Mouse (Mus musculus): Measurements from ENCODE around the gene Rin2. TPM values are rescaled to one million over a fixed set of nuclear protein-coding genes. Genes with fewer than 3 reads are reported as not detected.

The Rin2 gene
- total and polyA plus RNA-seq, 3 experiments: 0.05 to 0.10 (median 0.08) TPM

DNA sequence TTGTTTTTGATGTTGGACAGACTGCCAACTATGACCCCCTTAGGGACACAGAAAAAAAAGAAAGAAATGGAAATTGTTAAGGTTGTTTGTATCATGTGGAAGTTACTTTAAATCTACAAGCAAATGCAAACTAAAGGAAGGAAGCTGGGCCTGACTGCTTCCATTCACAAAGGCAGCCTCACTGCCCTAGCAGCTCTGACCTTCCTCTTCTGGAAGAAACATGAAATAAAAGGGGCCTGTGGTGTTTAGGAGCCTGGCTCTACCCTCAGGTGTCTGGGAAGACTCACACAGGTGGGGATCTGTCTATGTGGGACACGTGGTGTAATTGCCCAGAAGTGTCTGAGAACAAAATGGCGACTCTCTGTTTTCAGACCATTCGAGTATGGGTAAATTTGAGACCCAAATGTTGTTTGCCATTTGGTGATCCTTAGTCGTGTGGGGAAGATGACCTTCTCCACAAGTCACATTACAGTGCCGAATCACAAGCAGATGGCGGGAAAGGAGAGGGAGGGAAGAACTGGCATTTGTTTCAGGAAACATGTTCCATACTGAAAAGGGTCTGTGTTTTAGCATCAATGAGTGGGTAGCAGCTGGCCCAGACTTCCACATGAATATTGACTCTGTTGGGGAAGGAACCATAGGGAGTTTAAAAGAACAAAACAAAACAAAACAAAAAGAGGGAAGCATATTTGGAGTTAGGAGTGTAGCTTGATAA, 213.9 kb downstream of the Rin2 start:
- Histone ChIP-seq H3K9ac (ENCODE audit: insufficient read depth, low read depth) (no peak overlapping the region), H3K4me3 (replicated peaks in 1 of 3; ENCODE audit: low read depth in 2 of 3, low read length in 2 of 3, poor library complexity in 1 of 3) (no peak overlapping the region), H3K79me2 (replicated peaks; ENCODE audit: control insufficient read depth, extremely low read depth, insufficient read depth, poor library complexity, severe bottlenecking) (no peaks in the 10 kb centered on the region), H3K9me3 (replicated peaks; ENCODE audit: low read length) (no peaks in the 10 kb centered on the region), H3K36me3 (replicated peaks in 1 of 2; ENCODE audit: control insufficient read depth in 1 of 2, insufficient read depth in 1 of 2, low read length in 1 of 2) (no peaks in the 10 kb centered on the region), H3K27ac (ENCODE audit: insufficient read depth, low read depth) (peak overlapping the region; percentile 8; the same call in 1 of the 2 replicates), H3K4me2 (ENCODE audit: insufficient read depth, low read depth, poor library complexity, severe bottlenecking) (no peak overlapping the region), H3K4me1 (ENCODE audit: control insufficient read depth in 1 of 2, insufficient read depth in 2 of 2) (peaks cover 10 to 29% of the 10 kb centered on the region in 2 experiments; a peak in 3 of 4 replicates), H3K27me3 (replicated peaks) (no peaks in the 10 kb centered on the region)
- dilution Hi-C loops (cut with MboI; ENCODE audit: extremely low pct_ligation_motif_present, extremely low pct_unique_long_range_greater_than_20kb, low sequenced_read_pairs) (no loop called here), in situ Hi-C loops (cut with MboI; ENCODE audit: low pct_ligation_motif_present, low pct_unique_long_range_greater_than_20kb, low sequenced_read_pairs) (no loop called here)
- TF ChIP-seq KAT2A (IDR thresholded peaks at IDR 0.05; ENCODE audit: insufficient replicate concordance, low read length) (no peak), ETS1 (conservative IDR thresholded peaks at IDR 0.05; ENCODE audit: low read depth, low read length) (no peak), CHD1 (IDR thresholded peaks at IDR 0.05; ENCODE audit: low read depth, low read length) (no peak), TBP (conservative IDR thresholded peaks at IDR 0.05; ENCODE audit: low read depth, low read length) (no peak), RAD21 (IDR thresholded peaks at IDR 0.05; ENCODE audit: low read depth, low read length) (no peak), JUND (conservative IDR thresholded peaks at IDR 0.05; ENCODE audit: low read depth, low read length) (no peak), ZKSCAN1 (IDR thresholded peaks at IDR 0.05; ENCODE audit: borderline replicate concordance, low read depth, low read length) (no peak), MAZ (IDR thresholded peaks at IDR 0.05; ENCODE audit: low read depth, low read length) (no peak), BHLHE40 (IDR thresholded peaks at IDR 0.05; ENCODE audit: low read depth, low read length) (no peak), JUN (IDR thresholded peaks at IDR 0.05; ENCODE audit: insufficient read depth, low read depth, low read length) (no peak), MXI1 (IDR thresholded peaks at IDR 0.05; ENCODE audit: low read depth, low read length) (no peak), ELF1 (IDR thresholded peaks at IDR 0.05; ENCODE audit: low read depth, low read length) (no peak), GABPA (IDR thresholded peaks at IDR 0.05; ENCODE audit: insufficient replicate concordance, low read depth, low read length) (no peak), NELFE (IDR thresholded peaks at IDR 0.05; ENCODE audit: low read depth, low read length) (no peak), HCFC1 (IDR thresholded peaks at IDR 0.05; ENCODE audit: low read depth, low read length) (no peak), CTCF (conservative IDR thresholded peaks at IDR 0.05 in 1 of 2, IDR thresholded peaks at IDR 0.05 in 1 of 2; ENCODE audit: low read depth in 2 of 2, low read length in 2 of 2) (no peak)
- no peak for DNase-seq (ENCODE audit: extremely low read depth)

DNA sequence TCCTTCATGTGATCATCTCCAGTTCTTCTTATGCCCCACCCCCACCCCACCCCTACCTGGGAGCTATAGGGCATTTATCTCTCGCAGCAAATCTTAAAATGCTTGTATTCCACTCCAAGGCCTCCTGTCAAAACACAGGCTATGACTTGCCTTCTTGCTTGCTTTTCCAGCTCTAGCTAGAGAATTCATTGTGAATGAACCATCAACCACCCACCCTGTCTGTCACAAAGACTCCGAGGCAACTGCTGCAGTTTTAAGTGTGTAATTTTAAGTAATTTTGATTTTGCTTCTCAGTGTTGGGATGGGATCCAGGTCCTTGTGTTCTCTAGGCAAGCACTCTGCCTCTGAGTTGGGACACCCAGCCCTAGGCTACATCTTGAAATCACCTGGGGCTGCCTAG, 215.6 kb downstream of the Rin2 start:
- Histone ChIP-seq H3K4me2 (ENCODE audit: insufficient read depth, low read depth, poor library complexity, severe bottlenecking) (no peak overlapping the region), H3K4me1 (ENCODE audit: control insufficient read depth in 1 of 2, insufficient read depth in 2 of 2) (peaks cover 10 to 29% of the 10 kb centered on the region in 2 experiments; a peak in 3 of 4 replicates), H3K9ac (ENCODE audit: insufficient read depth, low read depth) (no peak overlapping the region), H3K27me3 (replicated peaks) (no peaks in the 10 kb centered on the region), H3K4me3 (replicated peaks in 1 of 3; ENCODE audit: low read depth in 2 of 3, low read length in 2 of 3, poor library complexity in 1 of 3) (no peak overlapping the region), H3K9me3 (replicated peaks; ENCODE audit: low read length) (no peaks in the 10 kb centered on the region), H3K36me3 (replicated peaks in 1 of 2; ENCODE audit: control insufficient read depth in 1 of 2, insufficient read depth in 1 of 2, low read length in 1 of 2) (no peaks in the 10 kb centered on the region), H3K27ac (ENCODE audit: insufficient read depth, low read depth) (no peak overlapping the region), H3K79me2 (replicated peaks; ENCODE audit: control insufficient read depth, extremely low read depth, insufficient read depth, poor library complexity, severe bottlenecking) (no peaks in the 10 kb centered on the region)
- dilution Hi-C loops (cut with MboI; ENCODE audit: extremely low pct_ligation_motif_present, extremely low pct_unique_long_range_greater_than_20kb, low sequenced_read_pairs): no loop called here
- in situ Hi-C loops (cut with MboI; ENCODE audit: low pct_ligation_motif_present, low pct_unique_long_range_greater_than_20kb, low sequenced_read_pairs): no loop called here
- TF ChIP-seq MAZ (IDR thresholded peaks at IDR 0.05; ENCODE audit: low read depth, low read length) (no peak), USF2 (conservative IDR thresholded peaks at IDR 0.05; ENCODE audit: low read depth, low read length) (no peak), CTCF (conservative IDR thresholded peaks at IDR 0.05 in 1 of 2, IDR thresholded peaks at IDR 0.05 in 1 of 2; ENCODE audit: low read depth in 2 of 2, low read length in 2 of 2) (no peak), NRF1 (IDR thresholded peaks at IDR 0.05; ENCODE audit: low read depth, low read length) (no peak), GABPA (IDR thresholded peaks at IDR 0.05; ENCODE audit: insufficient replicate concordance, low read depth, low read length) (no peak), RAD21 (IDR thresholded peaks at IDR 0.05; ENCODE audit: low read depth, low read length) (no peak), ZKSCAN1 (IDR thresholded peaks at IDR 0.05; ENCODE audit: borderline replicate concordance, low read depth, low read length) (no peak), MYC (IDR thresholded peaks at IDR 0.05; ENCODE audit: low read depth, low read length) (no peak), IRF4 (IDR thresholded peaks at IDR 0.05; ENCODE audit: low read depth, low read length) (no peak), ETS1 (conservative IDR thresholded peaks at IDR 0.05; ENCODE audit: low read depth, low read length) (no peak)
- DNase-seq (ENCODE audit: extremely low read depth): no peak
